ENCODE assay signal across 13 mouse cellular contexts in genomic region chr3:27269151-27269550, GRCm38 (mm10). TPM values are rescaled to one million over a fixed set of nuclear protein-coding genes. Genes with fewer than 3 reads are reported as not detected.
"Had no signal": no experiment of that assay in that cellular context is flagged by ENCODE, and none has a peak within 500 bp of the region (broad histone marks: within the 10 kb centered on the region; RNA-seq: fewer than 3 reads in every experiment).

No protein-coding gene starts in this region.

- H3K4me3 ChIP-seq: intestine, embryonic 15.5 days; layer of hippocampus, adult 2 months; limb, embryonic 13.5 days; megakaryocyte, embryonic 14.5 days; midbrain, embryonic 15.5 days; neural tube, embryonic 12.5 days had no signal

- H3K36me3 ChIP-seq: intestine, embryonic 15.5 days; limb, embryonic 13.5 days; midbrain, embryonic 15.5 days; neural tube, embryonic 12.5 days had no signal

- H3K27me3 ChIP-seq: intestine, embryonic 15.5 days; limb, embryonic 13.5 days; midbrain, embryonic 15.5 days; neural tube, embryonic 12.5 days had no signal

- H3K4me2 ChIP-seq: intestine, embryonic 15.5 days; limb, embryonic 13.5 days; midbrain, embryonic 11.5 days; midbrain, embryonic 15.5 days; neural tube, embryonic 12.5 days had no signal

- ATAC-seq: midbrain, embryonic 15.5 days had no signal

- DNase-seq: kidney, postnatal 4 days; left cerebral cortex, postnatal 4 days; thymus, postnatal 4 days had no signal

- H3K4me1 ChIP-seq: megakaryocyte, embryonic 14.5 days; midbrain, embryonic 15.5 days; neural tube, embryonic 12.5 days had no signal

- H3K9ac ChIP-seq: intestine, embryonic 15.5 days; limb, embryonic 13.5 days; liver, embryonic 14.5 days; midbrain, embryonic 15.5 days; neural tube, embryonic 12.5 days had no signal

- H3K27ac ChIP-seq: intestine, embryonic 15.5 days; layer of hippocampus, adult 2 months; limb, embryonic 13.5 days; liver, embryonic 14.5 days; macrophage; midbrain, embryonic 15.5 days; neural tube, embryonic 12.5 days; stomach, postnatal 0 days had no signal

- H3K9me3 ChIP-seq: intestine, embryonic 15.5 days; limb, embryonic 13.5 days; megakaryocyte, embryonic 14.5 days; midbrain, embryonic 15.5 days; neural tube, embryonic 12.5 days had no signal

RNA-seq across cellular contexts. Expression of gene Tnfsf10, which starts 47.7 kb away (rescaled TPM):
- polyA plus RNA-seq: midbrain, embryonic 11.5 days; neural tube, embryonic 12.5 days had no signal
